Mouse (Mus musculus) kidney, postnatal 0 days (tissue): ENCODE data around the gene Spon1. TPM values are rescaled to one million over a fixed set of nuclear protein-coding genes. Genes with fewer than 3 reads are reported as not detected.

Source experiments
- ATAC-seq: fragments of 200-750 bp; cut with Nextera tagmentation; replicated peaks from 2 replicates; pipeline ENCODE4 v1.8.0; 2017; ENCODE audit warnings: low read depth, moderate number of reproducible peaks, moderate TSS enrichment, moderate library complexity; ENCODE audit not compliant: low FRiP score
- DNase-seq: peaks from one replicate; pipeline ENCODE4 v3.0.0-alpha.2; 2016; ENCODE audit warnings: low spot score
- H3K27ac ChIP-seq: fragments of 300-500 bp; sonication (generic); 2 replicates; pipeline ENCODE4 v1.5.1; 2014; ENCODE audit warnings: mild to moderate bottlenecking
- H3K27me3 ChIP-seq: fragments of 300-500 bp; sonication (generic); 2 replicates; pipeline ENCODE4 v1.6.1; 2014; ENCODE audit warnings: low read length, mixed read lengths; ENCODE audit not compliant: insufficient read depth
- H3K36me3 ChIP-seq: fragments of 300-500 bp; sonication (generic); 2 replicates; pipeline ENCODE4 v1.6.1; 2014; ENCODE audit warnings: low read length, mixed read lengths; ENCODE audit not compliant: insufficient read depth
- H3K4me1 ChIP-seq: fragments of 300-500 bp; sonication (generic); replicated peaks from 2 replicates; pipeline ENCODE4 v1.6.1; 2014; ENCODE audit warnings: antibody characterized with exemption, low read length, mixed read lengths; ENCODE audit not compliant: insufficient read depth
- H3K4me2 ChIP-seq: fragments of 300-500 bp; sonication (generic); 2 replicates; pipeline ENCODE4 v1.6.1; 2014; ENCODE audit warnings: mild to moderate bottlenecking, low read length, moderate library complexity, mixed read lengths
- H3K4me3 ChIP-seq: fragments of 300-500 bp; sonication (generic); replicated peaks from 2 replicates; pipeline ENCODE4 v1.5.1; 2014; ENCODE audit warnings: low read depth, low read length
- H3K9ac ChIP-seq: fragments of 300-500 bp; sonication (generic); 2 replicates; pipeline ENCODE4 v1.6.1; 2014; ENCODE audit warnings: low read depth, low read length
- H3K9me3 ChIP-seq: fragments of 300-500 bp; sonication (generic); replicated peaks from 2 replicates; pipeline ENCODE4 v1.6.1; 2016; ENCODE audit warnings: low read length, inconsistent platforms, mixed read lengths
- CTCF ChIP-seq: IDR thresholded peaks from 2 replicates; pipeline ENCODE4 v1.5.1; 2016; ENCODE audit warnings: antibody characterized with exemption, low read depth, mild to moderate bottlenecking, moderate library complexity
- WGBS: fragments of 180-500 bp; shearing (Covaris S2); extraction: QIAGEN DNeasy Blood & Tissue Kit; methylation state at CpG from one replicate; pipeline ENCODE4 v1.1.7; 2014; 5-methylcytosine and 5-hydroxymethylcytosine counted together
- polyA plus RNA-seq: library from polyadenylated mRNA; unstranded; fragments of >200 nt; fragmentation: Nextera tagmentation; extraction: Ambion mirVana; gene quantifications from 2 replicates; pipeline ENCODE4 v1.2.1, GENCODE M21; 2015

Gene Spon1
- polyA plus RNA-seq, 1 experiment from 2014 or later, result 12.1 TPM

GRCm38 (mm10) chr7:113816827-113817334 is 51.1 kb downstream of the Spon1 start:
- no peaks in the 10 kb centered on the region for H3K27me3 ChIP-seq
- H3K9ac ChIP-seq, result no peak overlapping the region
- H3K36me3 ChIP-seq, result no peaks in the 10 kb centered on the region
- ATAC-seq (no peak), DNase-seq (no peak)
- H3K4me1 ChIP-seq, result no peaks in the 10 kb centered on the region
- H3K9me3 ChIP-seq, result no peaks in the 10 kb centered on the region
- 79% methylated on average over 7 of the region's 7 CpGs for WGBS
- no peak overlapping the region for H3K27ac ChIP-seq
- no peak overlapping the region for H3K4me2 ChIP-seq
- H3K4me3 ChIP-seq, result no peak overlapping the region
- no peak for TF ChIP-seq CTCF

- no peak for ATAC-seq
- H3K4me2 ChIP-seq, result no peak overlapping the region
- H3K4me1 ChIP-seq, result no peaks in the 10 kb centered on the region
- no peak overlapping the region for H3K4me3 ChIP-seq
- no peak for DNase-seq
- no peak overlapping the region for H3K9ac ChIP-seq
- no peaks in the 10 kb centered on the region for H3K27me3 ChIP-seq
- H3K36me3 ChIP-seq, result no peaks in the 10 kb centered on the region
- H3K9me3 ChIP-seq, result no peaks in the 10 kb centered on the region
- WGBS, result 50% methylated on average over 6 of the region's 6 CpGs
- no peak for TF ChIP-seq CTCF
- H3K27ac ChIP-seq, result no peak overlapping the region
These were observed 52.3 kb downstream of the Spon1 start for GRCm38 (mm10) chr7:113818116-113818515.

- 80% methylated on average over 2 of the region's 2 CpGs for WGBS
- no peak overlapping the region for H3K9ac ChIP-seq
- no peak overlapping the region for H3K4me2 ChIP-seq
- TF ChIP-seq CTCF, result no peak
- H3K9me3 ChIP-seq, result no peaks in the 10 kb centered on the region
- ATAC-seq, result no peak
- H3K4me3 ChIP-seq, result no peak overlapping the region
- H3K27me3 ChIP-seq, result no peaks in the 10 kb centered on the region
- no peaks in the 10 kb centered on the region for H3K36me3 ChIP-seq
- H3K27ac ChIP-seq, result no peak overlapping the region
- no peaks in the 10 kb centered on the region for H3K4me1 ChIP-seq
- no peak for DNase-seq
These were observed 54.4 kb downstream of the Spon1 start for GRCm38 (mm10) chr7:113820213-113820612.

- Histone ChIP-seq H3K4me1 (no peaks in the 10 kb centered on the region), H3K27ac (no peak overlapping the region), H3K4me2 (no peak overlapping the region), H3K9ac (no peak overlapping the region), H3K9me3 (no peaks in the 10 kb centered on the region), H3K27me3 (no peaks in the 10 kb centered on the region), H3K4me3 (no peak overlapping the region), H3K36me3 (no peaks in the 10 kb centered on the region)
- WGBS, result 27% methylated on average over 3 of the region's 3 CpGs
- no peak for DNase-seq
- no peak for TF ChIP-seq CTCF
- no peak for ATAC-seq
These were observed 57.2 kb downstream of the Spon1 start for GRCm38 (mm10) chr7:113823026-113823425.

GRCm38 (mm10) chr7:113824651-113825050 is 58.9 kb downstream of the Spon1 start:
- no peak overlapping the region for H3K4me2 ChIP-seq
- no peaks in the 10 kb centered on the region for H3K27me3 ChIP-seq
- no peaks in the 10 kb centered on the region for H3K4me1 ChIP-seq
- ATAC-seq (no peak), DNase-seq (no peak)
- no peak for TF ChIP-seq CTCF
- H3K4me3 ChIP-seq, result no peak overlapping the region
- H3K9ac ChIP-seq, result no peak overlapping the region
- no peak overlapping the region for H3K27ac ChIP-seq
- 90% methylated on average over 6 of the region's 6 CpGs for WGBS
- no peaks in the 10 kb centered on the region for H3K9me3 ChIP-seq
- H3K36me3 ChIP-seq, result no peaks in the 10 kb centered on the region

GRCm38 (mm10) chr7:113825498-113826205 is 59.9 kb downstream of the Spon1 start:
- WGBS, result 78% methylated on average over 5 of the region's 5 CpGs
- Histone ChIP-seq H3K4me1 (no peaks in the 10 kb centered on the region), H3K9me3 (no peaks in the 10 kb centered on the region), H3K36me3 (no peaks in the 10 kb centered on the region), H3K27me3 (no peaks in the 10 kb centered on the region), H3K4me2 (no peak overlapping the region), H3K27ac (no peak overlapping the region), H3K9ac (no peak overlapping the region), H3K4me3 (no peak overlapping the region)
- ATAC-seq, result no peak
- DNase-seq, result no peak
- no peak for TF ChIP-seq CTCF
